Mouse (Mus musculus) spleen, postnatal 4 days (tissue): ENCODE data around the gene Fcho1.
A peak's percentile ranks its signal among the peaks of the same experiment; 100 is the strongest.

Source experiments
- DNase-seq, 2 experiments: peaks; one replicate each; pipeline ENCODE4 v3.0.0; 2022; ENCODE audit warnings: low spot score in 2 of 2

Fcho1 gene

DNA sequence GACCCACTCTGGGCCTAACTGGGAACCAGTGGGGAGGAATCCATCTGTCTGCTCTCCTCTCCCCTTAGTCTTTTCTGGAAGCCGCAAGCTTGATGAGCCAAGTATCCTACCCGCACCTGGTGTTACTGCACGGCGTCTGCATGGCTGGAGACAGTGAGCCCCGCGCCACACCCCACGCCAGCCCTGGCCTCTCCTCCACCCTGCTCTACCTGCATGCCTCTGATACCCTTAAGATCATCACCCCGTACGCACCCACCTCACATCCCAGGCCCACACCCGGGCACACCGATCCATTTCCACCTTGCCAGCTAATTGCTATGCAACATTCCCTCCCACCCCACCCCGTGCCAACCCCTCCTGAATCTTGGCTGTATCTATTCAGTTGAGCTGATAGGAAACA, 42.7 kb downstream of the Fcho1 start:
- no peak for DNase-seq

GRCm38 (mm10) chr8:71681369-71681915, 44.1 kb downstream of the Fcho1 start:
- no peak for DNase-seq

GRCm38 (mm10) chr8:71680471-71680870, 45.0 kb downstream of the Fcho1 start:
- no peak for DNase-seq

GRCm38 (mm10) chr8:71679550-71680168, 45.9 kb downstream of the Fcho1 start:
- no peak for DNase-seq

DNA sequence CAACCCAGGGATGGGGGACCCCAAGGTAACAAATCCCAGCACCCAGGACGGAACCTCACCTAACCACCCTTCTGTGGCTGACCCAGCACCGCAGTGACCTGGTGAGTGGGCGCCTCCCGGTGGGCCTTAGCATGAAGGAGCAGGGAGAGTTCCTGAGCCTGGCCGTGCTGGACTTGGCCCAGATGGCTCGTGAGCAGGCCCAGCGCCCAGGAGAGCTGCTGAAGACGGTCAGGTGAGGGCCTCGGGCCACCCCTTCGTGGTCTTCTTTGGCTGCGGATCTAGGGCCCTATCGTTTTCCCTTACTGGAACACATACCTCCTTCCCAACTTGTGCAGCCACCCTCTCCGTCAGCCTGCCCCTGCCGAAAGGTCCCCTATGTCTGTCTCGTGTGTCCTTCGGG, 46.4 kb downstream of the Fcho1 start:
- no peak for DNase-seq

DNA sequence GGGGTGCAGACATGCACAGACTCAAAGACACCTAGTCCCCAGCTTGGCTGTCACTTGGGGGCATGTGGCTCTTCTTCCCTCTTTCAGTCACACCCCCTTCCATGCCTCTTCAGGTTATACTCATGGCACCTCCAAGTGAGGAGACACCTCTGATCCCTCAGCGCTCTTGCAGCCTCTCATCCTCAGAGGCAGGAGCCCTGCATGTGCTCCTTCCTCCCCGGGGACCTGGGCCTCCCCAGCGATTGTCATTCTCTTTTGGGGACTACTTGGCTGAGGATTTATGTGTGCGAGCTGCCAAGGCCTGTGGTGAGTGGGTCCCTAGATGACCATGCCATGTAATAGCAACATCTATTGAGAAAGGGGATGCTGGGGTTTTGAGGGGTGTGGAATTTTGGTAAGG, 47.3 kb downstream of the Fcho1 start:
- no peak for DNase-seq

- no peak for DNase-seq
Measured at GRCm38 (mm10) chr8:71677555-71677954, 48.0 kb downstream of the Fcho1 start.

DNA sequence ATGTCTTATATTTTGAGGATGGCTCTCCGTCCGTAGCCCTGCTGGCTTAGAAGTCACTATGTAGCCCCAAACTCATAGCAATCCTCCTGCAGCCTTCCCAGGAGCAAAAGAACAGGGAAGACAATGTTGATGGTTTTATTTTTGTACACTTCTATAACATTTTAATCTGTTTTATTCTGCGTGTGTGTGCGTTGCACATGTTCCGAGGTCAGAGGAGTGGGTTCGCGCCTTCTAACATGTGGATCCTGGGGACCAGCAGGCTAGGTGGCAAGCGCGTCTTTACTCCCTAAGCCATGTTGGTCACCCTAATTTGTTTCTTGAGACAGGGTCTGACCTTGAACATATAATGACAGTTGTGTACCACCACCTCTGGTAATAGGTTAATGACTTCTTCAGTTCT, 48.7 kb downstream of the Fcho1 start:
- no peak for DNase-seq

GRCm38 (mm10) chr8:71676020-71676741, 49.3 kb downstream of the Fcho1 start, which contains the start of gene Jak3:
Gene Jak3, plus strand, starts transcription at chr8:71676296.
- peak; percentile 51 to 82 for DNase-seq

DNA sequence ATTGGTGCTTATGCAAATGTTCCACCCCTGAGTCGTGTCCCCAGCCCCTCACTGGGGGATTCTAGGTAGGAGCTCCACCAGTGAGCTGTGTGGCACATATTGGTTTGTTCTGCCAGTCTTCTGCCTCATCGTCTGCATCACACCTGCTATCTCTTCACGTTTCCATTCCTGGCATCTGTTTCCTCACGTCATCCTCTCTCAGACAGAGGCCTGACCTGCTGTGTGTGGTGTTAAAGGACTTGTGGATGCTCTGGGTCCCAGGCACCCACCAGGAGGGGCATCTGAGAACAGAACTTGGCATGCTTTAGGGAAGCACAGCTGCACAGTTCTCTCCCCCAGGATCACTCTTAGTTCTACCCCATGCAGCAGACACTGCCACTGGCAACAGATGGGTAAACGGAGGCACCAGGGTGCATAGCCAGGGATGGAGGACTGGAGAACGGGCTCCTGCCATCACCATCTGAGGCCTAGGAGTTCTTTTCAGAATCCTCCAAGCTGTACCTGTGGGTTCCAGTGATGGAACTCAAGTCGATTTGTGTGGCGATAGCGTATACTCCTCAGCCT, 50.0 kb downstream of the Fcho1 start:
- no peak for DNase-seq

DNA sequence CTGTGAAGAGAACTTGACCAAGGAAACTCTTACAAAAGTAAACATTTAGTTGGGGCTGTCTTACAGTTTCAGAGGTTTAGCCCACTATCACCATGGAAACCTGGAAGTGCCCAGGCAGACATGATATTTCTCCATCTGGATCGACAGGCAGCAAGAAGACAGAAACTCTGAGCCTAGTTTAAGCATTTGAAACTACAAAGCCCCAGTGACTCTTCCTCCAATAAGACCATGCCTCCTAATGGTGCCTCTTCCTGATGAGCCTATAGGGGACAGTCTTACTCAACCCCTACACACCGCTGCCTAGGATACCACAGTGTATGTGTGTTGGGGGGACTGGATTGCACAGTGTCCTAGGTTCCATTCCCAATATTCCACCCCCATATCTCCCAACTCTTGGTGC, 51.4 kb downstream of the Fcho1 start:
- DNase-seq: no peak

DNA sequence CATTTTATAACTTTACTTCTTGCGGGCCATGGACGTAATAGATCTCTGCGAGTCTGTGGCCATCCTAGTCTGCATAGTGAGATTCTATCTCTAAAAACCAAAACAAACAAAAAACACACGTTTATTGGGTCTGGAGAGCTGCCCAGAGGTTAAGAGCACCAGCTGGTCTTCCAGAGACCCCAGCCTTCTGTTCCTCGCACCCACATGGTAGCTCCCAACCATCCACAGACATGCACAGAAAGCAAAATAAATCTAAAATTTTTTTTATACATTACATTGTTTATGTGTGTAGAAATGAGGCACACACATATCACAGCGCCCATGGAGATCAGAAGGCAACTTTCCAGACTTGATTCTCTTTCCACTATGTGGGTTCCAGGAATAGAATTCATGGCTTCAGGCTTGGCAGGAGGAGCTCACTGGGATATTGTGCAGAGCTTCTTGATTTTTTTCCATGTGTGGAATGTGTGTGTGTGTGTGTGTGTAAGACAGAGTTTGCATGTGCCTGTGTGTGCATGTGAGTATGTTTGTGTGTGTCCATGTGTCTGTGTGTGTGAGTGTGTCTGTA, 53.3 kb downstream of the Fcho1 start:
- no peak for DNase-seq

DNA sequence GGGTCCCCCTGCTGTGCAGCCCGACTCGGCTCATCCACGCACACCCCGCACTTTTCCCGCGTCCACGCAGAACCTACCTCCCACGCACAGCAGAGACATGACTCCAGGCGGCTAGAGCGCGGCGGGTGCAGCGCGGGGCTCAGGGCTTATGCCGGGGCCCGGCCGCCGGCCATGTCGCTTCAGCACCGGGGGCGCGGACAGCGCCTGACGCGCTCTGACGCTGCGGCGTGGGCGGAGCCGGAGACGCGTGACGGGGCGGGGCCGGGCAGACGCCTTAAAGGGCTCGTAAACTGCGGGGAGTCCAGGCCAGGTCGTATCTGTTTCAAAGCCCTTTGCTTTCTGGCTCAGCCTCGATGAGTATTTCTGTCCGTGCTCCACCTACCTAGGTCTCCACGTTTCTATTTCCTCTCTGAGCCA, 54.0 kb downstream of the Fcho1 start, which contains the start of gene Unc13a:
Unc13a (minus strand) TSS at position 209 of the 417 bp plus-strand sequence.
- DNase-seq: peak; percentile 90 to 98

DNA sequence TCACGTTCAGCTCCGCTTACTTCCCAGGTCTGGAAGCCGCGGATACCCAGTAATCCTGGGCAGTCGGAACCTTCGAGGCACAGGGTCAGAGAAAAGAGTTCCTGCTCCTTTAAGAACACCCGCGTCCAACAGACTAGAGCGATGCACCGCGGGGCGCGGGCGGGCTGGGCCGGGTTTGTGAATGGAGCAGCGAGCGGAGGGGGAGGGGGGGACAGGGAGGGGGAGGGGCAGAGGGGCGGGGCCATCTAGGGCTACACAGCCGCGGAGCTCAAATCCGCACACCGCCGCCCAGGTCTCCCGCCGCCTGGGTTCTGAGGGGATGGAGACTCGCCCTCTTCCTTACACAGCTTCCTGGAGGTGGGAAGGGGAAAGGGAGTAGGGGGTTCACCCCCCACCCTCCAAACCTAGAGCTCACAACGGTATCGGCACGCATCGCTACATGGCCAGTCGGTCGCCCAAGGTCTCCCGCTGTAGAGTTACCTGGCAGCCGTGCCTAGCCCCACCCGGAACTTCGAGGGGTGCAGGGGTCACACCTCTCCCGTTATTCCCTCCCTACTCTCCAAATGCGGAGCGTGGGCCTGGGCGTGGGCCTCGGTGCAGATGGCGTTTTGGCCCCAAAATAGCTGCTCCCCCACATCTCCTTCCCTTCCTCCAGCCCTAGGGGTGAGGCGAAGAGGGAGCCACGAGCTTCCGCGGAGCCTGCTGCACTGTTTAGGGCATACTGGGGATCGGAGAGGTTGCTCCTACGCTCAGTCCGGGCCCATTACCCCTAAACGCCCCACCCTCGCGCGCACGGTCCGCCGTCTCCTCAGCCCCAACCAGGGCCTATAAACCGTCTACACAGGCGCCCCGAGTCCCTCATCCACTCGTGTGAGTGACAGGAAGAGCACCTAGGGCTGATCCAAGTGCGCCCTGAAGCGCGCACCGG, 54.6 kb downstream of the Fcho1 start:
- DNase-seq: no peak

DNA sequence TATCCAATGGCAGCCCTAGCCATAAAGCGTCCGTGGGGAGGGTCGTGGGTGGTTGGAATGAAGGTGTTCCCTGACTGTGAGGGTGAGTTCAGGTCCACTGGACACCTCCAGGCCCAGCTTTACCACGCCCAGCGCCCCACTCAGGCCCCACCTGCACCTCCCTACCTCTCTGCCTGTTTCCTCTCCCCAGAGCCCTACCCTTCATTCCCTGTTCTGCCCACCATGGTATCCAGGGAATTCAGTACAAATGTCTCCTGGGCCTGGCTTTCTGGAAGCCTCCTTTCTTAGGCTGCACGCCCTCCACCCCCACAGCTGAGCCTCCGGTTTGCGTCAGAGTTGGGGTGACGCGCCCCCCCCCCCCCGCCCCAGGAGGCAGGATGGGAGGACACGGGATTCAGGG, 55.3 kb downstream of the Fcho1 start:
- DNase-seq: no peak

DNA sequence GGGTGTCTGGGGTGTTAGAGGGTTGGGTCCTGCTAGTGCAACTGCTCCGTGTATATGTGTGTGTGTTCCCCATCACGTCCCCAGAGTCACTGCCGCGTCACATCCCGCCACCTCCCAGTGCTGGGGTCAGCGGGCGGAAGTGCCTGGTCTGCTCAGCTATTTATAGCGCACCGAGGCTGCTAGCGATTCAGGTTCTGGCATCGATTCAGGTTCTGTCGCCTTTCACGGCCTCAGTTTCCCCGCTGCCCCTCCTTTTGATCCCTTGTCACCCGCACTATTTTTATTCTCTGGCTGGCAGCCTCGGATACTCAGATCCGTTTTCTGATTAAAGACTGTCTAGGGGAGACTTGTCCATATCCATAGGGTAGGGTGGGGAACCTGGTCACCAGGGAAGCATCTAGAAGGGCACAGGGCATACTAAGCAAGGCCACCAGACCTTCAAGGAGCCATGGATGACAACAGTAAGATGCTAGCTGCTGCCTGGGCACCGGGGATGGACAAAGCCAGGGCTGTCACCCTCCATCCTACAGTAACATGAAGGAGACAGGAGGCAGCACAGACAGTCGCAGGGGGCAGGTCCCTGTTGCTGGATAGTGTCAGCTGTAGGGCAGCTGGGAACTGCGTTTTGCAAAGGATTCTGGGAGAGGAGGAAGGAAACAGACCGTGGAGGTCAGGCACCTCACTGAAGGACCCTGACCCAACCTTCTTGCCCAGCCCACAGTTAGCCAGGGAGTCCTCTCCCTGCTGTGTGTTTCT, 57.1 kb downstream of the Fcho1 start:
- no peak for DNase-seq

- no peak for DNase-seq
Measured at GRCm38 (mm10) chr8:71667256-71667655, 58.3 kb downstream of the Fcho1 start.

GRCm38 (mm10) chr8:71666855-71667254, 58.7 kb downstream of the Fcho1 start:
- no peak for DNase-seq

- DNase-seq: peak; percentile 78 to 88
Measured at GRCm38 (mm10) chr8:71665331-71666130, 60.0 kb downstream of the Fcho1 start.
